Mouse (Mus musculus) lung, embryonic 15.5 days (tissue): ENCODE data around the gene Ppp1r14b. TPM values are rescaled to one million over a fixed set of nuclear protein-coding genes. Genes with fewer than 3 reads are reported as not detected.

Experiments used
- ATAC-seq: fragments of 200-750 bp; cut with Nextera tagmentation; 2 replicates; pipeline ENCODE4 v1.8.0; 2017; ENCODE audit warnings: moderate number of reproducible peaks, borderline replicate concordance; ENCODE audit not compliant: low FRiP score, low TSS enrichment; ENCODE audit errors: extremely low read depth
- H3K27ac ChIP-seq: fragments of 300-500 bp; sonication (generic); 2 replicates; pipeline ENCODE4 v1.5.1; 2015; ENCODE audit warnings: moderate library complexity, mild to moderate bottlenecking, inconsistent platforms
- H3K27me3 ChIP-seq: fragments of 300-500 bp; sonication (generic); 2 replicates; pipeline ENCODE4 v1.6.1; 2015; ENCODE audit warnings: inconsistent platforms
- H3K36me3 ChIP-seq: fragments of 300-500 bp; sonication (generic); 2 replicates; pipeline ENCODE4 v1.6.1; 2015; ENCODE audit warnings: inconsistent platforms
- H3K4me1 ChIP-seq: fragments of 300-500 bp; sonication (generic); 2 replicates; pipeline ENCODE4 v1.6.1; 2015; ENCODE audit warnings: inconsistent platforms
- H3K4me2 ChIP-seq: fragments of 300-500 bp; sonication (generic); 2 replicates; pipeline ENCODE4 v1.6.1; 2015; ENCODE audit warnings: inconsistent platforms, mild to moderate bottlenecking, moderate library complexity
- H3K4me3 ChIP-seq: fragments of 300-500 bp; sonication (generic); 2 replicates; pipeline ENCODE4 v1.5.1; 2015; ENCODE audit warnings: mild to moderate bottlenecking, inconsistent platforms
- H3K9ac ChIP-seq: fragments of 300-500 bp; sonication (generic); 2 replicates; pipeline ENCODE4 v1.6.1; 2015; ENCODE audit warnings: inconsistent platforms
- H3K9me3 ChIP-seq: fragments of 300-500 bp; sonication (generic); 2 replicates; pipeline ENCODE4 v1.6.1; 2016; ENCODE audit warnings: inconsistent platforms
- WGBS: fragments of 180-500 bp; shearing (Covaris S2); methylation state at CpG from one replicate; pipeline ENCODE4 v1.1.7; 2015; 5-methylcytosine and 5-hydroxymethylcytosine counted together
- polyA plus RNA-seq: library from polyadenylated mRNA; unstranded; fragments of >200 nt; fragmentation: Nextera tagmentation; extraction: Ambion mirVana; gene quantifications from 2 replicates; pipeline ENCODE4 v1.2.1, GENCODE M21; 2015

The Ppp1r14b gene
- polyA plus RNA-seq, 1 experiment from 2014 or later, result 141 TPM

DNA sequence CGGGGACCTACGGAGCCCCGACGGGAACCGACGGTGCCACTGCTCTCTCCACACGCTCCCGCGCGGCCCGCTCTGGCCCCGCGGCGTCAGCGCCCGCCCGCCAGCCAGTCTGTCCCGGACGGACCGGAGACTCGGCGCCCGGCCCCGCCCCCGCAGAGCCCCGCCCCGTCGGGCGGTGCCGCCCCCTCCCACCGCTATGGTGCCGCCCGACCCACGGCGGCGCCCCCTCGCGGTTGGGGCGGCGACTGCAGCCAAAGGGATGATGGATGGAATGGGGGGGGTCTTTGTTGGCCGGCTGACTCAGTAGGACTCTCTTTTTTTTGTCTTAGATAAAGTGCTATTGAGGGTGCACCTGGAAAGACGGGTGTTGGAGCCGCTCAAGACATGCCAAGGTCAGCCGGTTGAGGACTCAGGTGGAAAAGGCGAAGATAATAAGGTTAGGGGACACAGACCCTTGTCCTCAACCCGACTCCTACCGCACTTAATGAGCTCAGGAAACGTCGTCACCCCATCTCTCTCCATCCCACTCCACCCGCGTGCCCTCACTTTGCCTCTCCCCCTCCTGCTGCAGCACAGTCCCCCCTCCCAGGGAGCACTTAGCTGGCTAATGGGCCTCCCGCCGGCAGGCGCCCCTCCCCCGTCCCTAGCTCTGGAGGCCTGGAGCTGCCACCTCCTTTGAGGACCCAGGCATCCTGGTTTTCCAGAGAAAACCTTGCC lies 4.9 kb upstream of the Ppp1r14b start:
- Histone ChIP-seq H3K4me3 (peak overlapping the region; percentile 71), H3K4me1 (peaks cover 33% of the 10 kb centered on the region), H3K4me2 (peak overlapping the region; percentile 77), H3K36me3 (peaks cover 19% of the 10 kb centered on the region), H3K27me3 (no peaks in the 10 kb centered on the region), H3K27ac (peak overlapping the region; percentile 63), H3K9me3 (no peaks in the 10 kb centered on the region), H3K9ac (peak overlapping the region; percentile 81)
- 1% methylated on average over 54 of the region's 55 CpGs for WGBS
- ATAC-seq, result peak; percentile 65

GRCm38 (mm10) chr19:6970460-6971085 lies 4.2 kb upstream of the Ppp1r14b start:
- no peak for ATAC-seq
- Histone ChIP-seq H3K4me3 (peak overlapping the region; percentile 71), H3K27ac (peak overlapping the region; percentile 39; the same call in 1 of the 2 replicates), H3K27me3 (no peaks in the 10 kb centered on the region), H3K4me1 (peaks cover 33% of the 10 kb centered on the region), H3K36me3 (peaks cover 11% of the 10 kb centered on the region), H3K9me3 (no peaks in the 10 kb centered on the region), H3K9ac (no peak overlapping the region), H3K4me2 (peak overlapping the region; percentile 77)
- WGBS, result 34% methylated on average over 11 of the region's 11 CpGs

- no peak overlapping the region for H3K9ac ChIP-seq
- H3K9me3 ChIP-seq, result no peaks in the 10 kb centered on the region
- no peaks in the 10 kb centered on the region for H3K27me3 ChIP-seq
- 0 out of 2 replicates have a peak, but pooled peaks cover 3% of the 10 kb centered on the region for H3K36me3 ChIP-seq
- H3K27ac ChIP-seq, result no peak overlapping the region
- peaks cover 42% of the 10 kb centered on the region for H3K4me1 ChIP-seq
- no peak overlapping the region for H3K4me3 ChIP-seq
- ATAC-seq, result no peak
- H3K4me2 ChIP-seq, result no peak overlapping the region
- 27% methylated on average over 6 of the region's 6 CpGs for WGBS
These were observed 3.1 kb upstream of the Ppp1r14b start for GRCm38 (mm10) chr19:6971644-6972043.

DNA sequence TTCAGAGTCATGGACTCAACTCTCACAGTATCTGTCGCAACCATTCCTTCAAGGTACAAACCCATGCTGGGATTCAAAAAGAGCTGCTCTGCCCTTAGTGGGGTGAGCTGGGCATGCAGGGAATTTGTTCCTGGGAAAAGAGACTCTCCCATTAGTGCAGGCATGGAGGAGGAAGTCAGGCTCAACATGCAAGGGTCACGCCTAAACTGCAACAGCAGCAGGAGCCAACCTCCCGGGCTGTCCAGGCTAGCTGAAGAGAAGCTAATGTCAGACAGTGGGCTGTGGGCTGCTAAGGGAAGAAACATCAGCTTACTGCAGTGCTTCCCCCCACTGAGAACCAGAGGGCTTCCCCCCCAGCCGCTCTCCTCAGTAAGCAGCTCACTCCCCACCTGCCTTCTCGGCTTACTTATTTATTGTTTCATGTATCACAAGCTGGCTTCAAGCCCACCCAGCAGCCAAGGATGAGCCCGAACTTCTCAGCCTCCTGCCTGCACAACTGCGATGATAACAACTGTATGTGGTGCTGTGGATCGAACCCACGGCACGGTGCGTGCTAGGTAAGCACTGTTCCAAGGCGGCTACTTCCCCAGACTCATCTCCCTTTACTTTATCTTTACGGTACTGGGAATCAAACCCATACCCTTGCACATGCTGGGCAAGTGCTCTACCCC lies 2.4 kb upstream of the Ppp1r14b start:
- Histone ChIP-seq H3K36me3 (0 out of 2 replicates have a peak, but pooled peaks cover 8% of the 10 kb centered on the region), H3K27ac (no peak overlapping the region), H3K4me3 (no peak overlapping the region), H3K9ac (no peak overlapping the region), H3K4me1 (peaks cover 48% of the 10 kb centered on the region), H3K4me2 (no peak overlapping the region), H3K27me3 (no peaks in the 10 kb centered on the region), H3K9me3 (no peaks in the 10 kb centered on the region)
- WGBS, result 74% methylated on average over 13 of the region's 13 CpGs
- no peak for ATAC-seq

DNA sequence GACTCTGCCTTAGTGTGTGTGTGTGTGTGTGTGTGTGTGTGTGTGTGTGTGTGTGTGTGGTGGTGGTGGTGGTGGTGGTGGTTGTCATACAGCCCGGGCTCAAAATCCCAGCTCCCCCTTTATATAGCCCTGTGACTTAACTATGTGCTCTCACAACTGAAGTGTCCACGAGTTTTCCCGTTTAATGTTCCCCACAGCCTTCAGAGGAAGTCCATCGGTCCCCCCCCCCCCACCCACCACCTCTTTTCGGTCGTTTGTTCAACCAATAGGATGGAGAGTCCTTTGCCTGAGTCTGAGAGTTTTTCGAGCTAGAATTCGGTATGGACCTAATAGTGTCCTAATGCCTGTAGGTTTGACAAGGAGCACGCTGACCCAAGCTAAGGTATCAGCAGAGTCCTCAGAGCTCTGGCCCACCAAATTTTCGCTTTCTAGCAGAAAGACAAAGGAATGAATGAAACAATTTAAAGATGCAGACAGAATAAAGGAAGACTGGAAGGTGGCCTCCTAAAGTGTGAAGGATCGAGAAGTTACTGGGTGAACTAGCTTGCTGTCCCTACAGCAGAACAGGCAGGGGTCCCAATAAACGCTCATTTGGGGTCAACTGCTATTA lies 1.1 kb upstream of the Ppp1r14b start:
- Histone ChIP-seq H3K36me3 (peaks cover 19% of the 10 kb centered on the region; the same call in 1 of the 2 replicates), H3K9ac (peak overlapping the region; percentile 7; the same call in 1 of the 2 replicates), H3K27me3 (no peaks in the 10 kb centered on the region), H3K4me3 (peak overlapping the region; percentile 66), H3K9me3 (no peaks in the 10 kb centered on the region), H3K27ac (peak overlapping the region; percentile 84; the same call in 1 of the 2 replicates), H3K4me1 (peaks cover 46% of the 10 kb centered on the region), H3K4me2 (peak overlapping the region; percentile 86)
- WGBS, result 28% methylated on average over 12 of the region's 12 CpGs
- no peak for ATAC-seq

- peaks cover 19% of the 10 kb centered on the region; the same call in 1 of the 2 replicates for H3K36me3 ChIP-seq
- under 1% methylated on average over 16 of the region's 16 CpGs for WGBS
- peaks cover 39% of the 10 kb centered on the region for H3K4me1 ChIP-seq
- peak within 1 kb of the TSS; percentile 86 for H3K4me2 ChIP-seq
- no peaks in the 10 kb centered on the region for H3K9me3 ChIP-seq
- peak within 1 kb of the TSS; percentile 66 for H3K4me3 ChIP-seq
- no peaks in the 10 kb centered on the region for H3K27me3 ChIP-seq
- no peak for ATAC-seq
- peak within 1 kb of the TSS; percentile 63 for H3K9ac ChIP-seq
- peak within 1 kb of the TSS; percentile 84 for H3K27ac ChIP-seq
These were observed 1.1 kb downstream of the Ppp1r14b start, which contains the start of gene Plcb3 for GRCm38 (mm10) chr19:6975537-6976521. Gene Plcb3 (minus strand): TSS chr19:6976470.

- Histone ChIP-seq H3K36me3 (peaks cover 28% of the 10 kb centered on the region), H3K4me2 (peak overlapping the region; percentile 78), H3K27ac (peak overlapping the region; percentile 95; the same call in 1 of the 2 replicates), H3K27me3 (no peaks in the 10 kb centered on the region), H3K9me3 (no peaks in the 10 kb centered on the region), H3K9ac (peak overlapping the region; percentile 56; the same call in 1 of the 2 replicates), H3K4me1 (peaks cover 47% of the 10 kb centered on the region), H3K4me3 (peak overlapping the region; percentile 82)
- ATAC-seq, result no peak
- WGBS, result 73% methylated on average over 13 of the region's 13 CpGs
These were observed 3.2 kb downstream of the Ppp1r14b start for GRCm38 (mm10) chr19:6977759-6978638.

DNA sequence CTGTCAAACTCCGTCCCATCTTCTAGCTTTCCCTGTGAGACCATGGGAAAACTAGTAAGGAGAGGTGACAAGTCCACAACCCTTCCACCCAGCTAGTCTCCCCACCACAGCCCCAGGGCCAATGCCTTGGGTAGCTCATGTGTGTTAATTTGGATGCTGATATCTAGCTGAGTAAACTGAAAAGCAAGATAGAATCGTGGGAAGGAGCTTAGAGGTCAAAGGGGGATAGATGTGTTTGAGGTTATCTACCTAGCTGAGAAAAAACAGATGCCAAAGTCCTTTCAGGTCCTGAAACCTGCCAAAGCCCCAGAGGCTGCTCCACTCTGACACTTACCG lies 3.8 kb downstream of the Ppp1r14b start:
- Histone ChIP-seq H3K9me3 (no peaks in the 10 kb centered on the region), H3K27me3 (no peaks in the 10 kb centered on the region), H3K4me1 (peaks cover 46% of the 10 kb centered on the region), H3K9ac (peak overlapping the region; percentile 56), H3K4me2 (peak overlapping the region; percentile 78), H3K4me3 (peak overlapping the region; percentile 82), H3K27ac (peak overlapping the region; percentile 95; the same call in 1 of the 2 replicates), H3K36me3 (peaks cover 33% of the 10 kb centered on the region)
- no peak for ATAC-seq
- WGBS, result 36% methylated on average over 3 of the region's 3 CpGs

GRCm38 (mm10) chr19:6979001-6979479 lies 4.3 kb downstream of the Ppp1r14b start:
- peaks cover 37% of the 10 kb centered on the region for H3K36me3 ChIP-seq
- 5% methylated on average over 11 of the region's 11 CpGs for WGBS
- ATAC-seq, result no peak

More at GRCm38 (mm10) chr19:6979001-6979479, 4.3 kb downstream of the Ppp1r14b start:
- peak overlapping the region; percentile 56 for H3K9ac ChIP-seq
- no peaks in the 10 kb centered on the region for H3K27me3 ChIP-seq
- no peaks in the 10 kb centered on the region for H3K9me3 ChIP-seq
- H3K27ac ChIP-seq, result peak overlapping the region; percentile 95
- peak overlapping the region; percentile 82 for H3K4me3 ChIP-seq
- peaks cover 42% of the 10 kb centered on the region for H3K4me1 ChIP-seq
- peak overlapping the region; percentile 78 for H3K4me2 ChIP-seq
